Mouse (Mus musculus) adipocyte (in vitro differentiated cells): ENCODE results near the gene Dgcr2.

Source experiments
- DNase-seq: peaks from one replicate; pipeline ENCODE4 v3.0.0-alpha.2; 2016; ENCODE audit warnings: low spot score

The Dgcr2 gene

GRCm38 (mm10) chr16:17848928-17849327 is 49.4 kb downstream of the Dgcr2 start:
- DNase-seq = peak; percentile 81

- no peak for DNase-seq
These were observed 49.9 kb downstream of the Dgcr2 start for GRCm38 (mm10) chr16:17848431-17848830.

GRCm38 (mm10) chr16:17843701-17844365 is 54.5 kb downstream of the Dgcr2 start:
- DNase-seq = no peak

GRCm38 (mm10) chr16:17842437-17842836 is 55.9 kb downstream of the Dgcr2 start:
- DNase-seq = no peak

- no peak for DNase-seq
These were observed 58.4 kb downstream of the Dgcr2 start for GRCm38 (mm10) chr16:17839976-17840375.

- no peak for DNase-seq
These were observed 60.3 kb downstream of the Dgcr2 start, which contains the start of gene Car15 for GRCm38 (mm10) chr16:17838051-17838450. Gene Car15, minus strand, starts transcription at chr16:17838364.

- no peak for DNase-seq
These were observed 62.9 kb downstream of the Dgcr2 start for GRCm38 (mm10) chr16:17835481-17835880.

- no peak for DNase-seq
These were observed 63.8 kb downstream of the Dgcr2 start for GRCm38 (mm10) chr16:17834543-17834942.

- DNase-seq = no peak
These were observed 64.5 kb downstream of the Dgcr2 start for GRCm38 (mm10) chr16:17833681-17834399.

- DNase-seq = no peak
These were observed 65.1 kb downstream of the Dgcr2 start for GRCm38 (mm10) chr16:17833321-17833680.

- DNase-seq = no peak
These were observed 65.5 kb downstream of the Dgcr2 start, which contains the start of gene B830017H08Rik for GRCm38 (mm10) chr16:17832821-17833220. Gene B830017H08Rik, plus strand, starts transcription at chr16:17833121.

GRCm38 (mm10) chr16:17831781-17832180 is 66.6 kb downstream of the Dgcr2 start:
- DNase-seq = no peak

- no peak for DNase-seq
These were observed 67.8 kb downstream of the Dgcr2 start for GRCm38 (mm10) chr16:17830385-17831178.

GRCm38 (mm10) chr16:17828867-17829266 is 69.5 kb downstream of the Dgcr2 start:
- no peak for DNase-seq

GRCm38 (mm10) chr16:17828229-17828628 is 70.1 kb downstream of the Dgcr2 start:
- no peak for DNase-seq

- DNase-seq = no peak
These were observed 71.9 kb downstream of the Dgcr2 start for GRCm38 (mm10) chr16:17826500-17826899.

- DNase-seq = peak; percentile 61
These were observed 81.8 kb downstream of the Dgcr2 start for GRCm38 (mm10) chr16:17816528-17816927.

- DNase-seq = no peak
These were observed 82.7 kb downstream of the Dgcr2 start for GRCm38 (mm10) chr16:17815411-17816402.

- no peak for DNase-seq
These were observed 85.2 kb downstream of the Dgcr2 start for GRCm38 (mm10) chr16:17813173-17813572.

- peak; percentile 77 for DNase-seq
These were observed 86.2 kb downstream of the Dgcr2 start for GRCm38 (mm10) chr16:17812120-17812519.

GRCm38 (mm10) chr16:17809711-17810110 is 88.7 kb downstream of the Dgcr2 start:
- DNase-seq = peak; percentile 83
